Mouse (Mus musculus) stomach, postnatal 0 days (tissue): ENCODE results near the gene Olfr622.

Experiments used
- CTCF ChIP-seq: IDR thresholded peaks from 2 replicates; pipeline ENCODE4 v1.5.1; 2016; ENCODE audit warnings: antibody characterized with exemption, low read depth, mild to moderate bottlenecking, moderate library complexity
- EP300 ChIP-seq: optimal IDR thresholded peaks from 2 replicates; pipeline ENCODE3; 2016; ENCODE audit warnings: antibody characterized with exemption

DNA sequence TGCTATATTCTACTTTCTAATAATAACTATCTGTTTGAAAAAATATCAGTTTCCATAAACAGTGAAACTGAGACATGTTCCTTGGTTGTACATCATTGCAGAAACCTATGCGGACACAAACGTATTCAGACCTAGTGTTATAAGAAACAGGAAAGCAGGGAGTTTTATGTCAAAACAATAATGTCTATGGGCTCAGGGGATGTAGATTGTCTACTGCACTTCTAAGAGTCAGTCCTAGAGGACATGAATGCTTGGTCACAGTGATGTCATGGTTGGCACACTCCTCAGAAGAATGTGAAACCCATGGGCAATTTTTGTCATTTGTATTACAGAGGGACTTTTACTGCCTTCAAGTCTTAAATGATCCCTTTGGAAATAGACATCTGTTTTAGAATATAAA, 28.6 kb upstream of the Olfr622 start, which contains the start of gene Olfr624:
- TF ChIP-seq CTCF (no peak), EP300 (no peak)
